Mouse (Mus musculus) heart, embryonic 13.5 days (tissue): Measurements from ENCODE around the gene Atf6b. TPM values are rescaled to one million over a fixed set of nuclear protein-coding genes. Genes with fewer than 3 reads are reported as not detected.

ENCODE experiments used
- polyA plus RNA-seq: library from polyadenylated mRNA; unstranded; fragments of >200 nt; fragmentation: Nextera tagmentation; extraction: Ambion mirVana; gene quantifications from 2 replicates; pipeline ENCODE4 v1.2.1, GENCODE M21; 2015

Atf6b gene
- polyA plus RNA-seq, 1 experiment from 2014 or later: 56.1 TPM

Other genes with a start within 250 kb of the Atf6b start
- gene BC051142, start 248.3 kb upstream of the Atf6b start, polyA plus RNA-seq: 0.19 TPM in 1 of 2 replicates, not detected in the other
- gene Btnl4, start 169.8 kb upstream of the Atf6b start, polyA plus RNA-seq: not detected in 2 replicates
- gene Btnl6, start 129.8 kb upstream of the Atf6b start, polyA plus RNA-seq: not detected in 2 replicates
- gene Notch4, start 82.9 kb upstream of the Atf6b start, polyA plus RNA-seq: 5.5 and 7.0 TPM in 2 replicates
- 6.8 and 7.0 TPM in 2 replicates for gene Gpsm3, start 57.3 kb upstream of the Atf6b start, polyA plus RNA-seq
- 7.0 and 7.3 TPM in 2 replicates for gene Pbx2, start 55.9 kb upstream of the Atf6b start, polyA plus RNA-seq
- 3.7 and 4.0 TPM in 2 replicates for gene Ager, start 49.3 kb upstream of the Atf6b start, polyA plus RNA-seq
- 106 and 120 TPM in 2 replicates for gene Rnf5, start 43.5 kb upstream of the Atf6b start, polyA plus RNA-seq
- gene Agpat1, start 42.9 kb upstream of the Atf6b start, polyA plus RNA-seq: 53.6 and 54.2 TPM in 2 replicates
- 1.0 and 1.2 TPM in 2 replicates for gene Egfl8, start 31.2 kb upstream of the Atf6b start, polyA plus RNA-seq
- 26.1 and 27.6 TPM in 2 replicates for gene Ppt2, start 18.6 kb upstream of the Atf6b start, polyA plus RNA-seq
- 0.15 and 0.31 TPM in 2 replicates for gene Prrt1, start 17.6 kb upstream of the Atf6b start, polyA plus RNA-seq
- 10.4 and 10.7 TPM in 2 replicates for gene Fkbpl, start 2.4 kb upstream of the Atf6b start, polyA plus RNA-seq
- 1.3 and 1.4 TPM in 2 replicates for gene Tnxb, start 23.4 kb downstream of the Atf6b start, polyA plus RNA-seq
- 0.11 and 0.21 TPM in 2 replicates for gene C4b, start 96.7 kb downstream of the Atf6b start, polyA plus RNA-seq
- gene Cyp21a1, start 157.4 kb downstream of the Atf6b start, polyA plus RNA-seq: not detected in 2 replicates
- 17.4 and 18.3 TPM in 2 replicates for gene Stk19, start 189.8 kb downstream of the Atf6b start, polyA plus RNA-seq
- 32.3 and 34.9 TPM in 2 replicates for gene Dxo, start 189.9 kb downstream of the Atf6b start, polyA plus RNA-seq
- 27.3 and 30.6 TPM in 2 replicates for gene Skiv2l, start 203.1 kb downstream of the Atf6b start, polyA plus RNA-seq
- gene Nelfe, start 203.2 kb downstream of the Atf6b start, polyA plus RNA-seq: 68.5 and 70.9 TPM in 2 replicates
- gene Cfb, start 215.4 kb downstream of the Atf6b start, polyA plus RNA-seq: 2.3 and 5.6 TPM in 2 replicates
- 1.5 and 2.0 TPM in 2 replicates for gene Zbtb12, start 232.3 kb downstream of the Atf6b start, polyA plus RNA-seq
- not detected in 2 replicates for gene Gm20547, start 234.9 kb downstream of the Atf6b start, polyA plus RNA-seq